Mouse (Mus musculus) limb, embryonic 10.5 days (tissue): ENCODE data around the gene Fam19a2. TPM values are rescaled to one million over a fixed set of nuclear protein-coding genes. Genes with fewer than 3 reads are reported as not detected.

Experiments used
- DNase-seq: peaks from one replicate; pipeline ENCODE4 v3.0.0-alpha.2; 2017; ENCODE audit warnings: low spot score
- H3K27ac ChIP-seq: fragments of 300-500 bp; sonication (generic); 2 replicates; pipeline ENCODE4 v1.5.1; 2016; ENCODE audit warnings: mild to moderate bottlenecking
- H3K27me3 ChIP-seq: fragments of 300-500 bp; sonication (generic); 2 replicates; pipeline ENCODE4 v1.6.1; 2016; ENCODE audit warnings: low read depth, mild to moderate bottlenecking; ENCODE audit not compliant: poor library complexity, severe bottlenecking
- H3K36me3 ChIP-seq: fragments of 300-500 bp; sonication (generic); 2 replicates; pipeline ENCODE4 v1.6.1; 2016; ENCODE audit warnings: mild to moderate bottlenecking, moderate library complexity
- H3K4me1 ChIP-seq: fragments of 300-500 bp; sonication (generic); 2 replicates; pipeline ENCODE4 v1.6.1; 2016
- H3K4me3 ChIP-seq: fragments of 300-500 bp; sonication (generic); 2 replicates; pipeline ENCODE4 v1.5.1; 2016; ENCODE audit warnings: mild to moderate bottlenecking, moderate library complexity
- H3K9me3 ChIP-seq: fragments of 300-500 bp; sonication (generic); replicated peaks from 2 replicates; pipeline ENCODE4 v1.6.1; 2016; ENCODE audit warnings: mild to moderate bottlenecking
- WGBS: fragments of 180-500 bp; shearing (Covaris S2); methylation state at CpG from one replicate; pipeline ENCODE4 v1.1.7; 2016; 5-methylcytosine and 5-hydroxymethylcytosine counted together
- polyA plus RNA-seq: library from polyadenylated mRNA; unstranded; fragments of >200 nt; fragmentation: Nextera tagmentation; extraction: Ambion mirVana; gene quantifications from 2 replicates; pipeline ENCODE4 v1.2.1, GENCODE M21; 2016

Fam19a2 gene
- polyA plus RNA-seq, 1 experiment from 2014 or later = 1.6 TPM

DNA sequence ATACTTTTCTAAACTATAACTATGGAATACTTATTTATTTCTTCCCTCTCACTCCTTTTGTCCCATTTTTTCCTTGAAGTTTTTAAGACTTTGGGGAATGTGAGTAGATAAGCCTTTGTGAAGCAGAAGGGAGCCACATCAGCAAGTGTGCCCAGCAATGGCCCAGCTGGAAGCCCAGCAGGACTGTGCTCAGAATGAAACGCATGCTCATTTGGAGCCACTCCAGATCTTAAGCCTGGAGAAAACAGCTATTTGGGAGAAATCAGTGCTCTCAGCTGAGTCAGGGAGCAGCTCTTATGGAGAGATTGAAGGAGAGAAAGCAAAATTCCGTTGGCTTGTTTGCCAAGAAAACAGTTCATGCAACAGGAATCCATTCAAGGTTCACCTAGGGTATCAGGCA lies 341.9 kb downstream of the Fam19a2 start:
- no peak for DNase-seq
- no peaks in the 10 kb centered on the region for H3K27me3 ChIP-seq
- no peaks in the 10 kb centered on the region for H3K9me3 ChIP-seq
- no peaks in the 10 kb centered on the region for H3K4me1 ChIP-seq
- no peak overlapping the region for H3K4me3 ChIP-seq
- WGBS = 44% methylated on average over 2 of the region's 2 CpGs
- H3K27ac ChIP-seq = no peak overlapping the region
- no peaks in the 10 kb centered on the region for H3K36me3 ChIP-seq

DNA sequence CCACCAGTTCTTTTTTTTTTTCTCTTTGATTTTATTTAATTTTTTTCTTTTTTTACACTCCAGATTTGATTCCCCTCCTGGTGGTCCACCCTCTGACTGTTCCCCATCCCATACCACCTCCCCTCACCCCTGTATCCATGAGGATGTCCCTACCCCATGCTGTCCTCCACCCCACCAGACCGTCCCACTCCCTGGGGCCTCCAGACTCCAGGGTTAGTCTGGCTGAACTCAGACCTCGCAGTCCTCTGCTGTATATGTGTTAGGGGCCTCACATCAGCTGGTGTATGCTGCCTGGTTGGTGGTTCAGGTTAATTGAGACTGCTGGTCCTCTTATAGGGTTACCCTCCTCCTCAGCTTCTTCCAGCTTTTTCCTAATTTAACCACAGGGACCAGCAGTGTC lies 362.9 kb downstream of the Fam19a2 start:
- Histone ChIP-seq H3K4me1 (no peaks in the 10 kb centered on the region), H3K27ac (no peak overlapping the region), H3K27me3 (no peaks in the 10 kb centered on the region), H3K36me3 (no peaks in the 10 kb centered on the region), H3K4me3 (no peak overlapping the region), H3K9me3 (no peaks in the 10 kb centered on the region)
- WGBS = 88% methylated on average over 2 of the region's 2 CpGs
- DNase-seq = no peak

DNA sequence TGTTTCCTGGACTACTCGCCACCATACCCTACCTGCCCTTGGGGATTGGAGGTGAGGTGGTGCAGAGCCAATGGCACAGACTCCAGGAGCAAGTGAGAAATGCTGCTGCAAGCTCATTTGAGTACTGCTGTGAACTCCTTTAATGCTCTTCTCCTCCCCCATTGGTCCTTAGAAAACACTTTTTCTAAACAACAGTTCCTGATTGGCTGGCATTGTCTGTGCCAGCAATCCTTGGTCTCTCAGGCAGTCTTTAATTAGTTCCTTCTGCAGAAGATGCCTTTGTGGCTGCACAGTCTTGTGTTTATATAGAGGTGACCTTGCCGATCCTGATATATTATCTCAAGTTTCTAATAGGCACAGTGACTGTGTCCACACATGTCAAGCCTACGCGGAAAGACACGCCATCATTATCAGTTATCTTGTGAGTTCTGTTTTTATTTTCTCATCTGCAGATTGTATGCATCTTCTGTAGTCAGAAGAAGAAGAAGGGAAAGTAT lies 365.5 kb downstream of the Fam19a2 start:
- Histone ChIP-seq H3K4me1 (no peaks in the 10 kb centered on the region), H3K36me3 (no peaks in the 10 kb centered on the region), H3K27ac (no peak overlapping the region), H3K27me3 (no peaks in the 10 kb centered on the region), H3K9me3 (no peaks in the 10 kb centered on the region), H3K4me3 (no peak overlapping the region)
- DNase-seq = no peak
- WGBS = 81% methylated on average over 5 of the region's 5 CpGs

DNA sequence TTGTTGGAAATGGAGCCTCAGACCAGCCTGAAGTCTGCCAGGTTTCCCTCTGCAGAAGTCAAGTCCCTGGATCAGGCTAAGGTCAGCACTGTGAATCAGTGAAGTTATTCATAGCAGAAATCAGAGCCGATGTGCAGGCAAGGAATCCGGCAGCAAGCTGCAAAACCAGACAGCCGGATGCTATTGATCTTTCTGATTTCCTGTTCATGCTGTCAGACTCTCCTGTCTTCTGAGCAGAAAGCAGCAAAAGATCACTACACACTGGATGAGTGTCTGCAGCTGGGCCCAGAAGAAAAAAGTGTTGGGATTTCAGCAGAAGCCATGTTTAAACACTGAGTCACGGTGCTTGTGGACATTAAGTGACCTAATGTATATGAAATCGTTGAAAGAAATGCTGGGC lies 368.2 kb downstream of the Fam19a2 start:
- H3K27ac ChIP-seq = no peak overlapping the region
- DNase-seq = no peak
- 78% methylated on average over 5 of the region's 5 CpGs for WGBS

DNA sequence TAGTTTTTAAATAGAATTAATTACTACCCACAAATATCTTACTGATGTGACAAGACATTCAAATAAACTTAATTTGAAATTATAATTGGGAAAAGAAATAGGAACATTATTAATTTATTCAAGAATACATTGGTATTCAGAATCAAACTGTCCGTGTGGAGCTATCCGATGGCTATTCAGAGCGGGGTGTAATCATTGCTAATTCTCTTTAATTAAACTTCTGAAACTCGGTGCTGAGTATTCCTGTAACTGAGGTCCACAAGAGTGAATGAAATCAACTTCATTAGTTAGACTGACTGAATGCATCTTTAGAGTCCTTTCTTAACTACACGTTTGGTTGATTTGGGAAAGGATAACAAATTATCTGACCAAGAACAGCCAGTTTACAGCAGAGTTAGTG lies 372.9 kb downstream of the Fam19a2 start:
- Histone ChIP-seq H3K4me3 (no peak overlapping the region), H3K9me3 (no peaks in the 10 kb centered on the region), H3K27ac (no peak overlapping the region), H3K36me3 (no peaks in the 10 kb centered on the region), H3K27me3 (no peaks in the 10 kb centered on the region), H3K4me1 (no peaks in the 10 kb centered on the region)
- no peak for DNase-seq
- 90% methylated on average over 5 of the region's 5 CpGs for WGBS

More for the DNA sequence above, 368.2 kb downstream of the Fam19a2 start:
- Histone ChIP-seq H3K9me3 (no peaks in the 10 kb centered on the region), H3K4me1 (no peaks in the 10 kb centered on the region), H3K4me3 (no peak overlapping the region), H3K36me3 (no peaks in the 10 kb centered on the region), H3K27me3 (no peaks in the 10 kb centered on the region)

DNA sequence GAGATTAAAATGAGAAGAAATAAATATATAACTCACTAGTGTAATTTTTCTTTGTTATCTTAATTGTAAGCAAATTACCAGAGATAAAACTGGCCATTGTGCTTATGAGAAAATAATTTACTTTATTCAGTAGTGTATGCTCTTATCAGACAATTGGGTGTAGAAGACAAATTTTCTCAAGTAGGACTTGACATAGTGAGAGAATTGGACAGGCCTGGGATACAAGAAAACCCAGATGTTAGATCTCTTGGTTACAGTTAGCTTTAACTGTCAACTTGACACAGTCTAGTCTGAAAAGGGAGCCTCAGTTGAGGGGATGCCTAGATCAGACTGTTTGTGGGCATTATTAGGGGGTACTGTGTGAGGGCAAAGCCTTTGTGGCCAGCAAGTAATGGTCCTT lies 373.7 kb downstream of the Fam19a2 start:
- no peak overlapping the region for H3K27ac ChIP-seq
- no peak overlapping the region for H3K4me3 ChIP-seq
- H3K27me3 ChIP-seq = no peaks in the 10 kb centered on the region
- no peak for DNase-seq
- H3K36me3 ChIP-seq = no peaks in the 10 kb centered on the region
- H3K9me3 ChIP-seq = no peaks in the 10 kb centered on the region
- H3K4me1 ChIP-seq = no peaks in the 10 kb centered on the region

DNA sequence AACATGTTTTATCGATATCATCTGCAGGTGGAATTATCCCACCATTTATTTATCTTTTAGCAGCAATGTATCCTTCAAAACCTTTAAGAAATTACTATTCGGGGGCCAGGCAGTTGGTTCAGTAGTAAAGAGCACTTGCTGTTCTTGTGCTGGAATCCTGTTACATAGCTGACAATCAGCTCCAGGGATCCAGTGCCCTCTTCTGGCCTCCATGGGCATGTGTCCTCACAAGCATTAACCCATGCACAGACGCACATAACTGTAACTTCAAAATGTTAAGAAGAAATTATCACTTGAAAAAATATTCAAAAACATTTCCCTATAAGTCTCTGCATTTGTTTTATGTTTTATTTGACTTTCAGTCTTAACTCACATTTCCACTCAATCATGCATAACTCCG lies 381.8 kb downstream of the Fam19a2 start:
- Histone ChIP-seq H3K9me3 (no peaks in the 10 kb centered on the region), H3K27me3 (no peaks in the 10 kb centered on the region), H3K4me3 (no peak overlapping the region), H3K27ac (no peak overlapping the region), H3K4me1 (no peaks in the 10 kb centered on the region), H3K36me3 (no peaks in the 10 kb centered on the region)
- WGBS = 94% methylated on average over 4 of the region's 4 CpGs
- no peak for DNase-seq

DNA sequence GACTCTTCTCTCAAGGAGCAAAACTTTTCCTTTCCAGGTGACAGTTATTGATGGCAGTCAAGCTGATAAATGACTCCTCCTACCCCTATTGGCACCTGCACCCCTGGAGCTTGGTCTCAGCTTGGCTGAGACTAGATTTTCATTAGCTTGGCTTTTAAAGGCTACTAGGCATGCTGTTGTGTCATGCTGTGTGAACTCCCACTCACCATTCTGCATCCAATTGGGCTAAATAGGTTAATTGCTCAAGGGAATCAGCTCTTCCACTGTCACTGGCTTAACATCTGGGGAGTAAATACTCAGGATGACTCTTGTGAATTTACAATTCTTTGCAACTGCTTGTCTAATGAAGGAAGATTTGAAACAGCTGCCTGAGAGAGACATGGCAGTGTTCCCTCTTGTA lies 407.4 kb downstream of the Fam19a2 start:
- Histone ChIP-seq H3K27me3 (no peaks in the 10 kb centered on the region), H3K4me1 (no peaks in the 10 kb centered on the region), H3K36me3 (no peaks in the 10 kb centered on the region), H3K9me3 (no peaks in the 10 kb centered on the region), H3K4me3 (no peak overlapping the region), H3K27ac (no peak overlapping the region)
- DNase-seq = no peak

DNA sequence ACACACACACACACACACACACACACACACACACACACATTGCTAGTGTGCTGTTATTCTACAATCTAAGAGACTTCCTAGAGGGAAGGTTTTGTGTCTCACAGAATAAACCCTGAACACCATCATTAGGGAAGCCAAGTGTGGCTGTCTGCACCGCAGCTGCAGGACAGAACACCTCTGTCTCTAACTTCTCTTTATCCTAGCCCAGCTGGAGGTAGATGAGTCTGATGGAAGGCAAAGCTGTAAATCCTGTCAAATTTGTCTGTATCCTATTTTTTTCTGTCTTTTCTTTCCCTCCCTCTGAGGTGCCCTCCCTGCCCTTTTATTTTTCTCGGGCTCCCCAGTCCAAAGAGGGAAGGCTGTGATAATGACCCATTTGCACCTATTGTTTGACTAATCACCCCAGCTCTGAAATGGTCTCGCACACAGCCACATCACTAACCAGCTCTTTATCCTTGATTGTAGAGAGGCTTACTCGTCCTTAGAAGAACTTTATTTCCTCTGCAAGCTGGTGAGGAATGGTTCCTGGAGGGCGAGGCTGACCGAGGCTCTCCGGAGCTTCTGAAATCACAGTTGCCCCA lies 414.6 kb downstream of the Fam19a2 start:
- H3K4me1 ChIP-seq = no peaks in the 10 kb centered on the region
- DNase-seq = no peak
- no peak overlapping the region for H3K27ac ChIP-seq
- H3K36me3 ChIP-seq = no peaks in the 10 kb centered on the region
- H3K9me3 ChIP-seq = no peaks in the 10 kb centered on the region
- H3K27me3 ChIP-seq = no peaks in the 10 kb centered on the region
- no peak overlapping the region for H3K4me3 ChIP-seq
- WGBS = 5% methylated on average over 7 of the region's 7 CpGs

DNA sequence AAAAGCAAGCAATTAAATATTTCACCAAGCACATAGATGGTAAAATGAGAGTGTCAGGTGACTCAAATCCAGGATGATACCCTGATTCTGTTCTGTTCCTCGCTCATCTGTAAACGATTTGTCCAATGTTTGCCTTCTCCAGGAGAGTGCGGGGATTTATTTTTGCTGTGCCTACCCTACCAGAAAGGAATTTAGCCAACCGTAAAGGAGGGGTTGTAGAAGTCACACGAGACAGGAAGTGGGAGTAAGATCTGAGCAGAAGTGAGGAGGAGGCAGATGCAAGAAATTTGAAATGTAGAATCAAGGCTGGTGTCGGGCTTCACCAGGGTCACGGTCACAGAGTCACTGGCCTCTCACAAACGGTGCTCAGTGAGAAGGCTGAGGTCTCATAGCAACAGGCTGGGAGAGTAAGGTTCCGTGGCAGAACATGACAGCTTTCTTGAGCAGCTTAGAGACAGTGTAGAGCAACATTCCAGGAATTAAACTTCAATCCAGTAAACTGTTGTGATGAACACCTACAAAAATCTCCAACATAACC lies 419.0 kb downstream of the Fam19a2 start:
- Histone ChIP-seq H3K4me3 (no peak overlapping the region), H3K27me3 (no peaks in the 10 kb centered on the region), H3K36me3 (no peaks in the 10 kb centered on the region), H3K4me1 (no peaks in the 10 kb centered on the region), H3K27ac (no peak overlapping the region), H3K9me3 (no peaks in the 10 kb centered on the region)
- WGBS = 75% methylated on average over 9 of the region's 9 CpGs
- DNase-seq = no peak

DNA sequence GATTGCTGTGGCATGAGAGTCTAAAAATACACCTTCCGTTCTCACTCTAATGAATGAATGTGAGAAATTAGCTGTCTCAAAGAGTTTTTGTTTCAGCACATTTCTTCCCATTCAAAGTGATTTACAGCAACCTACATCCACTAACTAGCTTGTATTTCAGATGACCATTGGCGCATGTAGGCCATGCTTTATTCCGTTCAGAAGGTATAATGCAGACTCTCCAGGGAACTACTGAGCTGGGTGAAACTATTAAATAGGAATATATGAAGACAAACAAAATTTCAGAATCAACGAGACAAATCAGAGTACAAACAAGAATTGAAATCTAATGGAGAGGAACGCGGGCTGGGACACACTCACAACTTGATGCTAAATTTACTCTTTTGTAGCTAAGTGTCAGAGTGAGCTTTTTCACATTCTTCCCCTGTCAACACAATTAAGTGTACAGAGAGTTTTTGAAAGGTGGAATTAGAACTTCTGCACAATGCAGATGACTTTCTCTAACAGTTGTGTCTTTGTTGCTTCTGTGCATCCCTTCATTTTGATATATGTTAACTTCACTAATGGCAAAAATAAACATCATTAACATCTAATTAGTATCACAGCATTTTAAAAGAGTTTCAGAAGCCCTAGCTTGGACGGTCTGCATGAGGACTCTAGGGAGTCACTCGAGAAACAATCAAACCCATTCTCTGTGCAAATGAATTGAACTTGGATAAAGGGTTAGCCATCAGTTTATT lies 428.6 kb downstream of the Fam19a2 start:
- Histone ChIP-seq H3K9me3 (no peaks in the 10 kb centered on the region), H3K27me3 (no peaks in the 10 kb centered on the region), H3K27ac (no peak overlapping the region), H3K4me1 (no peaks in the 10 kb centered on the region), H3K36me3 (no peaks in the 10 kb centered on the region), H3K4me3 (no peak overlapping the region)
- DNase-seq = no peak
- WGBS = 80% methylated on average over 8 of the region's 8 CpGs

DNA sequence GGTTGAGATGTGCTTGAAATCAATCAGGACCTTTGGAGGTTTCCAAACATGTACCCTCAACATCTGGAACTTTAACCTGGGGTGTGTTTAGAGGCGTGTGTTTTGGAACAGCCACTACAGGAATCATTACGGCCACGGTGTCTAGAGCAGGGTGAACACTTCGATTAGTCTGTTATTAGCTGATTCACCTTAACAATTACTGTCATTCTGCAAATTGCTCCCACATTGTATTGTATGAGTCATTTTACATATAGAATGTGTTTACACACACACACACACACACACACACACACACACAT lies 429.1 kb downstream of the Fam19a2 start:
- Histone ChIP-seq H3K9me3 (no peaks in the 10 kb centered on the region), H3K36me3 (no peaks in the 10 kb centered on the region), H3K27ac (no peak overlapping the region), H3K4me1 (no peaks in the 10 kb centered on the region), H3K4me3 (no peak overlapping the region), H3K27me3 (no peaks in the 10 kb centered on the region)
- no peak for DNase-seq
- WGBS = 80% methylated on average over 4 of the region's 4 CpGs

DNA sequence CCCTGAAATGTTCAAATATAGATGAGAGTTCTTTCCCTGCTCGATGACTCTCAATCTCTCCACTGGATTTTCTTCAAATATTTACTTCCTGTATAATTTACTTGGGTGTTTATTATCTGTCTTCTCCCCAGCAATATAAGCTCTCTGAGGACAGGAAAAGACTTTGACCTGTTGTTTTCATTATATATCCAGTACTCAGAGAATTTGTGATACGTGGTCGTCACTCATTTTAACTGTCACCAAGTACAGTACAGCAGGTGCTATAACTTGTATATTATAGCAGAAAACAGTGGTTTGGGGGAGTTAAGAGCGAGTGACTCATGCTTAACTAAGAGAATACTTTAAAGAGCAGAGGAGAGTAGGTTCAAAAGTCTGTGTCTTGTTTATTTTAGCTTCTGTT lies 438.8 kb downstream of the Fam19a2 start:
- no peak for DNase-seq
- Histone ChIP-seq H3K4me3 (no peak overlapping the region), H3K27ac (no peak overlapping the region), H3K27me3 (no peaks in the 10 kb centered on the region), H3K4me1 (no peaks in the 10 kb centered on the region), H3K36me3 (no peaks in the 10 kb centered on the region), H3K9me3 (no peaks in the 10 kb centered on the region)
- 92% methylated on average over 4 of the region's 4 CpGs for WGBS

DNA sequence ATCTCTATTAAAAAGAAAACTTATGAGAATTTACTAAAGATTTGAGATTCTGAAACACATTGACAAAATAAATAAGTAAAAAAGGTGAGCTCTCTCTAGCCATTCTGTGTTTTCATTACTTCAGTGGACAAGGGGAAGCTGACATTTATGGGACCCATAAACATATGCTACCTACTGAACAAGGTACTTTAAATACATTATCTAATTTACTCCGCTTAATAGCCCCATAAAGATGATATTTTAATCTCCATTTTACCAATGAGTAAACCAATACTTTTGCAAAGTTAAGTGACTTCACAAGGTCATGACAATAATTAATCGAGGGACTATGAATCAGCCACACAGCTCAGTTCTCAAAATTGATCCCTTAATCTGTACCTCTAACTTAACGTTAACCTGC lies 443.2 kb downstream of the Fam19a2 start:
- H3K9me3 ChIP-seq = no peaks in the 10 kb centered on the region
- 93% methylated on average over 3 of the region's 3 CpGs for WGBS

More for the DNA sequence above, 443.2 kb downstream of the Fam19a2 start:
- H3K4me1 ChIP-seq = no peaks in the 10 kb centered on the region
- H3K27me3 ChIP-seq = no peaks in the 10 kb centered on the region
- H3K36me3 ChIP-seq = no peaks in the 10 kb centered on the region
- no peak overlapping the region for H3K27ac ChIP-seq
- no peak overlapping the region for H3K4me3 ChIP-seq
- no peak for DNase-seq
